Mouse (Mus musculus): ENCODE results near the gene Zfp689.
"Not testable (repeated sequence)": the region's sequence is repeated elsewhere in the genome, so short reads cannot be mapped to it uniquely, and the experiment has no call there.

Gene Zfp689

GRCm38 (mm10) chr7:127448521-127449300 lies at the start of gene Zfp689:
Gene Zfp689 (minus strand): TSS chr7:127449158.
- DNase-seq (ENCODE audit: low spot score in 2 of 2), result peak; percentile 93

GRCm38 (mm10) chr7:127498407-127498806 lies 49.4 kb upstream of the Zfp689 start:
- no peak for DNase-seq (ENCODE audit: low spot score in 2 of 2)

GRCm38 (mm10) chr7:127497382-127497781 lies 48.4 kb upstream of the Zfp689 start:
- DNase-seq (ENCODE audit: low spot score in 2 of 2), result no peak

- no peak for DNase-seq (ENCODE audit: low spot score in 2 of 2)
Observed at GRCm38 (mm10) chr7:127494648-127495047, 45.7 kb upstream of the Zfp689 start.

GRCm38 (mm10) chr7:127491846-127492245 lies 42.9 kb upstream of the Zfp689 start:
- no peak for DNase-seq (ENCODE audit: low spot score in 2 of 2)

- no peak for DNase-seq (ENCODE audit: low spot score in 2 of 2)
Observed at GRCm38 (mm10) chr7:127489982-127490381, 41.0 kb upstream of the Zfp689 start.

- DNase-seq (ENCODE audit: low spot score in 2 of 2), result not testable (repeated sequence)
Observed at GRCm38 (mm10) chr7:127488364-127488763, 39.4 kb upstream of the Zfp689 start.

- DNase-seq (ENCODE audit: low spot score in 2 of 2), result no peak
Observed at GRCm38 (mm10) chr7:127485416-127485815, 36.5 kb upstream of the Zfp689 start.

- no peak for DNase-seq (ENCODE audit: low spot score in 2 of 2)
Observed at GRCm38 (mm10) chr7:127480321-127480720, 31.4 kb upstream of the Zfp689 start.

GRCm38 (mm10) chr7:127479318-127480225 lies 30.6 kb upstream of the Zfp689 start:
- DNase-seq (ENCODE audit: low spot score in 2 of 2), result peak; percentile 12 to 39

GRCm38 (mm10) chr7:127478635-127479317 lies 29.8 kb upstream of the Zfp689 start, which contains the start of gene Fbrs:
Gene Fbrs (plus strand): TSS chr7:127479199.
- DNase-seq (ENCODE audit: low spot score in 2 of 2), result peak; percentile 94 to 96

- DNase-seq (ENCODE audit: low spot score in 2 of 2), result peak; percentile 98
Observed at GRCm38 (mm10) chr7:127477687-127478634, 29.0 kb upstream of the Zfp689 start.

GRCm38 (mm10) chr7:127476855-127477254 lies 27.9 kb upstream of the Zfp689 start:
- no peak for DNase-seq (ENCODE audit: low spot score in 2 of 2)

- DNase-seq (ENCODE audit: low spot score in 2 of 2), result no peak
Observed at GRCm38 (mm10) chr7:127476336-127476735, 27.4 kb upstream of the Zfp689 start.

- DNase-seq (ENCODE audit: low spot score in 2 of 2), result no peak
Observed at GRCm38 (mm10) chr7:127475186-127475740, 26.3 kb upstream of the Zfp689 start.

- DNase-seq (ENCODE audit: low spot score in 2 of 2), result no peak
Observed at GRCm38 (mm10) chr7:127474378-127475070, 25.6 kb upstream of the Zfp689 start.

- DNase-seq (ENCODE audit: low spot score in 2 of 2), result no peak
Observed at GRCm38 (mm10) chr7:127473705-127474104, 24.7 kb upstream of the Zfp689 start.

GRCm38 (mm10) chr7:127472060-127472459 lies 23.1 kb upstream of the Zfp689 start:
- peak in 1 of 2 experiments; percentile 8 for DNase-seq (ENCODE audit: low spot score in 2 of 2)

GRCm38 (mm10) chr7:127471646-127472010 lies 22.7 kb upstream of the Zfp689 start:
- peak in 1 of 2 experiments; percentile 46 for DNase-seq (ENCODE audit: low spot score in 2 of 2)
